Mouse (Mus musculus) pancreas, adult 10 weeks (tissue): ENCODE results near the gene Tns2. TPM values are rescaled to one million over a fixed set of nuclear protein-coding genes. Genes with fewer than 3 reads are reported as not detected.

Experiments used
- polyA plus RNA-seq: library from polyadenylated mRNA; stranded (reverse); fragments of 350-450 nt; fragmentation: Illumina TruSeq; extraction: RNeasy Lipid Tissue Mini Kit (QIAGEN cat#74804); gene quantifications from one replicate; pipeline ENCODE4 v1.2.3, GENCODE M21; 2015; ENCODE audit warnings: low read depth, low replicate concordance; ENCODE audit not compliant: insufficient read depth

Tns2 gene
- polyA plus RNA-seq, result 62.5 TPM

DNA sequence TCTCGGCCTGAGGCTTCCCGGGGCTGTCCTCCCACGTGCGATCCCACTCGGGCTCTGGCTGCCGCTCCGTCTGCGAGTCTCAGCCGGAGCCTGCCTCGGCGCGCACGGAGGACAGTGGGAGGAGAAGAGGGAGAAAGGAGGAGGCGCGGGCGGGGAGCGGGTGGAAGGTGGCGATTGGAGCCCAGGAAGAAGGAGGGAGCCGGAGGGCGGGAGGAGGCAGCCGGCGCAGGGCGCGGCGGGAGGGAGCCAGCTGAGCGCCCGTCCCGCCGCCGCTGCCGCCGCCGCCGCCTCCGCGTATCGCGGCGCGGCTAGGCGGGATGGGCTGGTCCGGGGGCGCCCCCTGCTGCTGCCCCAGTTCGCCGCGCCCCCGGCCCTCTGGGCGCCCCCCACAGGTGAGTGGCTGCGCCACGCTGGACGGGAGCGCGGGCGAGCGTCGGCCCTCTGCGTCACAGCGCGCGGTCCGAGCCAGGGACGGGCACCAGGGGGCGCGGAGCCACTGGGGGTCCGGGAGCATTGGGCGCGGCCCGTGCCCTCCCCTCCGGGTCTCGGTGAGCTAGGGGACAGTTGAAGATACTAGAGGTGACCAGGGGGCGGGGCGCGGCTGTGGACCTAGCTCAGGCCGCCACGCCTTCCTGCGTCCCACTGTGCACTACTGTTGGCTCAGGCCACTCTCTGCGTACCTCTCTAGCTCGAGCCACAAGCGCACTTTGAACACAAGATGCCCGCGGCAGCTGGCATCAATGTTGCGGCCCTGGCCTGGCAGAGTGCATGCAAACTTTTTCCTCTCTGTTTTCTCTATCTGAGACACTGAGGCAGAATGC, at the start of gene Tns2:
Tns2 (plus strand) TSS at position 253 of the 821 bp plus-strand sequence.

DNA sequence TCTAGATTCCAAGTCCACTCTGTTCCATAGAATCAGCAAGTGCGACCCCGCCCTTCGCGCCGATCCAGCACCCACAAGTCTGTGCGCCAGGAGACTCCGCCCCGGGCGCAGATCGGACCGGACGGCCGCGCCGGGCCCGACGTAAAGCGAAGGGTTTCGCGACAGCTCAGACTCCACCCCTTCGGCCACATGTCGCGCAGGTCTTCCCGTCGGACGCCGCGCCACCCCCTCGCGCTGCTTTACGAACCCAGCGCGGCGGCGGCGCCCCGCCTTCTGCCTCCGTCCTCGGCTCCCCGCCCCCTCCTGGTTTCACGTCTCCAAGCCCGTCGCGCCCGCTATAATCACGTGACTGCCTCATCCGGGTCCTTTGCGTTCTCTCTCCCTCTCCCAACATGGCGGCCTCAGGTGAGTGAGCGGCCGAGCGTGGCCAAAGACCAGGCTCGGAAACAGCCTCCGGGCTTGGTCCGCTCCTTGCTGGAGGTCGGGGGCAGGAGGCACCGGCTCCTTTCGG, 26.6 kb upstream of the Tns2 start, which contains the start of gene Eif4b:
Eif4b (plus strand) TSS at position 215 of the 511 bp plus-strand sequence.

DNA sequence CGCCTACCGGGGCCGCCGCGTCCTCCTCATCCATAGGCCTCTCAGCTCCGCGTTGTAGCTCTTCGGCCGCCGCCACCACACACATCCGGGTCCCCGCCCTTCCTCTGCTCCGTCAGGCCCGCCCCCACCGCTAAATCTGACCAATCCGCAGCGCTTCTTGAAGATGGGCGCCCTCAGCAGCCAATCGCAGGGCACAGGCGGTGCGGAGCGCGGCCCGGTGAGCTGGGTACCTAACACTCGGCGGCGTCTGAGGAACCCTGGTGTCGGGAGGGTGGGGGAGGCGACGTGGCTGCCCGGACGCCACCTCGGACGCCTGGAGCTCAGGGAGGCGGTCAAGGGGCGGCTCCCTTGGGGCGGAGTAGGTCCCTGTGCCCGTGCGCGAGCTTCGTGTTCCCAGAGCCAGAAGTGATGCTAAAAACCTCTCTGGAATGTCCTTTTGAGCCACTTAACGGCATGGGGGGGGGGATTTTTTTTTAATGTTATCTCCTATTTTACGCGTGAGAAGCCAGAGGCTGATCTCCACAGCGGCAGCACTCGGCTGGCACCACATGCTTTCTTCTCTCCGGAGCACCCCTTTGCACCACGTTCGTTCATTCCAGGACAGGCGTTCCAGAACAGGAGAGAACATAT, 36.0 kb downstream of the Tns2 start, which contains the start of gene Spryd3:
Spryd3 (minus strand) TSS at position 106 of the 630 bp plus-strand sequence.

DNA sequence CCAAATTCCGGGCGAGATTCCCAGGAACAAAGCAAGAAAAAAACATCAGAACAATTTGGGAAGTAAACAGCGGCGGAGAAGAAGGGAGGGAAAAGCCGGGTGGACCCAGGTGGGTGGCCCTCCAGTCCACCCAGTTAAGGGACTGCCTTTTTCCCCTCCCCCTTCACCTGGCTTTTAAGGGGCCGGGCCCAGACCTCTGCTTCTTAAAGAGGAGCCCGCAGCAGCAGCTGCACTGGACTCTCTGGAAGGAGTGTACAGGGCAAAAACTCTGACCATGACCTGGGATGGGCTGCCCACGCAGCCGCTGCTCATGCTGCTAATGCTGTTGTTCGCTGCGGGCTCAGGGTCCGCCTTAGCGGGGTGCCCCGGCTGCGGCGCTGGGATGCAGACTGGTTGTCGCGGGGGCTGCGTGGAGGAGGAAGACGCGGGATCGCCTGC, 44.1 kb downstream of the Tns2 start, which contains the start of gene Igfbp6:
Igfbp6 (plus strand) TSS at position 89 of the 438 bp plus-strand sequence.

DNA sequence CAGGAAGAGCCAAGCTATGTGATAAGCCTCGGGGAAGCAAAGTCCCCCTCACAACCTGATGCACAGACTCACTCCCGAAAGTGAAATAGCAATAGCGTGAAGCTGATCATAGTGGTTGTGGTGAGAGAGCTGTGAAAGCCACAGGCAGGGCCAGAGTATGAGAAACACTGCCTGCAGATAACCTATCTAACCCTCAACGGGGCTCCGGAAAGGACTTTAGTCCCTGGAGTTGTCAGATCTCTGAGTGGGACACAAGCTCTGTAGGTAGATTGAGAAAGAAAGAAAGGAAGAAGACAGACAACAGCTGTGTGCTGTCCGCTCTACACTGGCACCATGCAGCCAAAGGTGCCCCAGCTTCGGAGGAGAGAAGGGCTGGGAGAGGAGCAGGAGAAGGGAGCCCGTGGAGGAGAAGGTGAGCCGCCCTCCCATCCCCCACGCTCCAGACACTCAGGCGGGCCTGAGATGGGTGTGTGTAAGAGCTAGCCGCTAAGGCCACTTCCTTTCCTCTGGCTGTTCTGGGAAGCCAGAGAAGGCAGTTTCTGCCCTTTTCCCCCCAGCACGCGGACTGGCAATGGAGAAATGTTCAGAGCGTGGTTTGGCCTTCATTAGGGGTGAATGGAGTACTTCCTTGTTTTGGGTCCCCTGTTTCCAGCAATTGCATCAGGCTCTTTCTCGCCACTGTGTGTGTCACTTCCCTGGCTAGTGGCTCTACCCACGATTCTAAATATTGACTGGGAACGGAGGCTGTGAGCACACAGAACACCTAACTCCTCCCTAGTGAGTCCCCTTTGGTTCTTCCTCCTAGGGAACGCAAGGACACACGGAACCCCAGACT, 50.3 kb downstream of the Tns2 start, which contains the start of gene Soat2:
Soat2 (plus strand) TSS at position 226 of the 835 bp plus-strand sequence.

Other genes with a start within 250 kb of the Tns2 start
- not detected for gene Krt1, start 249.6 kb upstream of the Tns2 start, polyA plus RNA-seq
- not detected for gene Krt77, start 230.7 kb upstream of the Tns2 start, polyA plus RNA-seq
- 0.35 TPM for gene Krt76, start 207.5 kb upstream of the Tns2 start, polyA plus RNA-seq
- gene Krt4, start 175.7 kb upstream of the Tns2 start, polyA plus RNA-seq, result not detected
- gene Krt79, start 160.1 kb upstream of the Tns2 start, polyA plus RNA-seq, result not detected
- not detected for gene Krt78, start 146.1 kb upstream of the Tns2 start, polyA plus RNA-seq
- gene Krt8, start 95.9 kb upstream of the Tns2 start, polyA plus RNA-seq, result 48.8 TPM
- gene Krt18, start 72.2 kb upstream of the Tns2 start, polyA plus RNA-seq, result 66.9 TPM
- gene Eif4b, start 26.6 kb upstream of the Tns2 start, polyA plus RNA-seq, result 35.5 TPM
- gene Spryd3, start 35.8 kb downstream of the Tns2 start, polyA plus RNA-seq, result 11.0 TPM
- gene Igfbp6, start 43.9 kb downstream of the Tns2 start, polyA plus RNA-seq, result 136 TPM
- 0.98 TPM for gene Soat2, start 50.1 kb downstream of the Tns2 start, polyA plus RNA-seq
- gene Zfp740, start 102.8 kb downstream of the Tns2 start, polyA plus RNA-seq, result 19.2 TPM
- 14.2 TPM for gene Csad, start 104.3 kb downstream of the Tns2 start, polyA plus RNA-seq
- 2.8 TPM for gene Itgb7, start 131.5 kb downstream of the Tns2 start, polyA plus RNA-seq
- gene Rarg, start 157.1 kb downstream of the Tns2 start, polyA plus RNA-seq, result 13.8 TPM
- not detected for gene Gm9918, start 170.2 kb downstream of the Tns2 start, polyA plus RNA-seq
- 8.9 TPM for gene Mfsd5, start 179.0 kb downstream of the Tns2 start, polyA plus RNA-seq
- 1.5 TPM for gene Espl1, start 195.9 kb downstream of the Tns2 start, polyA plus RNA-seq
- gene Pfdn5, start 225.7 kb downstream of the Tns2 start, polyA plus RNA-seq, result 82.8 TPM
- 24.2 TPM for gene Myg1, start 231.3 kb downstream of the Tns2 start, polyA plus RNA-seq